Mouse (Mus musculus): ENCODE data around the gene Elf2. TPM values are rescaled to one million over a fixed set of nuclear protein-coding genes. Genes with fewer than 3 reads are reported as not detected.
A peak's percentile ranks its signal among the peaks of the same experiment; 100 is the strongest.

Elf2 gene
- polyA plus RNA-seq, 2 experiments: 59.3 to 61.4 TPM

GRCm38 (mm10) chr3:51248600-51248999 lies 91.9 kb downstream of the Elf2 start:
- no peaks in the 10 kb centered on the region for H3K9me3 ChIP-seq (ENCODE audit: control insufficient read depth, low read length)
- H3K27ac ChIP-seq (replicated peaks; ENCODE audit: low read depth, low read length): no peak overlapping the region
- no peak overlapping the region for H3K4me3 ChIP-seq (replicated peaks; ENCODE audit: low read length)
- no peak overlapping the region for H3K9ac ChIP-seq (ENCODE audit: low read depth, low read length, severe bottlenecking)
- DNase-seq (ENCODE audit: low spot score) (no peak), ATAC-seq (ENCODE audit: low FRiP score, low read depth) (no peak)
- peaks cover 43% of the 10 kb centered on the region for H3K36me3 ChIP-seq (ENCODE audit: control insufficient read depth, insufficient read depth, low read length)
- WGBS: 92% methylated on average over 6 of the region's 6 CpGs
- no peak for TF ChIP-seq POLR2A (IDR thresholded peaks at IDR 0.05; ENCODE audit: borderline replicate concordance, extremely low read depth, insufficient read depth, insufficient read length)
- H3K27me3 ChIP-seq (ENCODE audit: control insufficient read depth, insufficient read depth, low read length): no peaks in the 10 kb centered on the region
- H3K4me1 ChIP-seq (ENCODE audit: control insufficient read depth, insufficient read depth, low read length): no peaks in the 10 kb centered on the region
- no peak overlapping the region for H3K4me2 ChIP-seq (replicated peaks; ENCODE audit: low read depth, low read length, severe bottlenecking)

GRCm38 (mm10) chr3:51247704-51248103 lies 92.8 kb downstream of the Elf2 start:
- peak; percentile 74; the same call in 1 of the 2 replicates for ATAC-seq (ENCODE audit: low FRiP score, low read depth)
- WGBS: 57% methylated on average over 16 of the region's 16 CpGs
- H3K36me3 ChIP-seq (ENCODE audit: control insufficient read depth, insufficient read depth, low read length): peaks cover 34% of the 10 kb centered on the region

GRCm38 (mm10) chr3:51239541-51239940 lies 100.9 kb downstream of the Elf2 start:
- H3K27ac ChIP-seq (replicated peaks; ENCODE audit: low read depth, low read length): no peak overlapping the region
- no peak for ATAC-seq (ENCODE audit: low FRiP score, low read depth)
- WGBS: 86% methylated on average over 3 of the region's 3 CpGs
- no peaks in the 10 kb centered on the region; the same call in 1 of the 2 replicates for H3K4me1 ChIP-seq (ENCODE audit: control insufficient read depth, insufficient read depth, low read length)
- no peaks in the 10 kb centered on the region for H3K27me3 ChIP-seq (ENCODE audit: control insufficient read depth, insufficient read depth, low read length)
- H3K9me3 ChIP-seq (ENCODE audit: control insufficient read depth, low read length): no peaks in the 10 kb centered on the region
- H3K4me3 ChIP-seq (replicated peaks; ENCODE audit: low read length): no peak overlapping the region
- no peak overlapping the region for H3K4me2 ChIP-seq (replicated peaks; ENCODE audit: low read depth, low read length, severe bottlenecking)
- DNase-seq (ENCODE audit: low spot score): no peak
- peaks cover 3% of the 10 kb centered on the region; the same call in 1 of the 2 replicates for H3K36me3 ChIP-seq (ENCODE audit: control insufficient read depth, insufficient read depth, low read length)
- no peak for TF ChIP-seq POLR2A (IDR thresholded peaks at IDR 0.05; ENCODE audit: borderline replicate concordance, extremely low read depth, insufficient read depth, insufficient read length)
- no peak overlapping the region for H3K9ac ChIP-seq (ENCODE audit: low read depth, low read length, severe bottlenecking)

More at GRCm38 (mm10) chr3:51247704-51248103, 92.8 kb downstream of the Elf2 start:
- H3K4me2 ChIP-seq (replicated peaks; ENCODE audit: low read depth, low read length, severe bottlenecking): no peak overlapping the region
- no peak for TF ChIP-seq POLR2A (IDR thresholded peaks at IDR 0.05; ENCODE audit: borderline replicate concordance, extremely low read depth, insufficient read depth, insufficient read length)
- no peaks in the 10 kb centered on the region for H3K9me3 ChIP-seq (ENCODE audit: control insufficient read depth, low read length)
- H3K9ac ChIP-seq (ENCODE audit: low read depth, low read length, severe bottlenecking): no peak overlapping the region
- no peaks in the 10 kb centered on the region for H3K27me3 ChIP-seq (ENCODE audit: control insufficient read depth, insufficient read depth, low read length)
- H3K27ac ChIP-seq (replicated peaks; ENCODE audit: low read depth, low read length): no peak overlapping the region
- no peak overlapping the region for H3K4me3 ChIP-seq (replicated peaks; ENCODE audit: low read length)
- no peaks in the 10 kb centered on the region for H3K4me1 ChIP-seq (ENCODE audit: control insufficient read depth, insufficient read depth, low read length)
- DNase-seq (ENCODE audit: low spot score): peak; percentile 63

GRCm38 (mm10) chr3:51238515-51238914 lies 101.9 kb downstream of the Elf2 start:
- H3K27me3 ChIP-seq (ENCODE audit: control insufficient read depth, insufficient read depth, low read length): no peaks in the 10 kb centered on the region
- no peak overlapping the region for H3K4me3 ChIP-seq (replicated peaks; ENCODE audit: low read length)
- no peak for DNase-seq (ENCODE audit: low spot score)
- no peaks in the 10 kb centered on the region; the same call in 1 of the 2 replicates for H3K4me1 ChIP-seq (ENCODE audit: control insufficient read depth, insufficient read depth, low read length)
- H3K27ac ChIP-seq (replicated peaks; ENCODE audit: low read depth, low read length): no peak overlapping the region
- ATAC-seq (ENCODE audit: low FRiP score, low read depth): no peak
- TF ChIP-seq POLR2A (IDR thresholded peaks at IDR 0.05; ENCODE audit: borderline replicate concordance, extremely low read depth, insufficient read depth, insufficient read length): no peak
- no peaks in the 10 kb centered on the region for H3K9me3 ChIP-seq (ENCODE audit: control insufficient read depth, low read length)
- 84% methylated on average over 7 of the region's 7 CpGs for WGBS
- H3K36me3 ChIP-seq (ENCODE audit: control insufficient read depth, insufficient read depth, low read length): peaks cover 3% of the 10 kb centered on the region; the same call in 1 of the 2 replicates
- H3K9ac ChIP-seq (ENCODE audit: low read depth, low read length, severe bottlenecking): no peak overlapping the region
- H3K4me2 ChIP-seq (replicated peaks; ENCODE audit: low read depth, low read length, severe bottlenecking): no peak overlapping the region

- no peak overlapping the region for H3K4me2 ChIP-seq (replicated peaks; ENCODE audit: low read depth, low read length, severe bottlenecking)
- 76% methylated on average over 5 of the region's 5 CpGs for WGBS
Observed at GRCm38 (mm10) chr3:51234752-51235055, 105.8 kb downstream of the Elf2 start.

More at GRCm38 (mm10) chr3:51234752-51235055, 105.8 kb downstream of the Elf2 start:
- H3K36me3 ChIP-seq (ENCODE audit: control insufficient read depth, insufficient read depth, low read length): peaks cover 3% of the 10 kb centered on the region; the same call in 1 of the 2 replicates
- H3K9me3 ChIP-seq (ENCODE audit: control insufficient read depth, low read length): no peaks in the 10 kb centered on the region
- no peak overlapping the region for H3K27ac ChIP-seq (replicated peaks; ENCODE audit: low read depth, low read length)
- H3K4me1 ChIP-seq (ENCODE audit: control insufficient read depth, insufficient read depth, low read length): no peaks in the 10 kb centered on the region; the same call in 1 of the 2 replicates
- H3K27me3 ChIP-seq (ENCODE audit: control insufficient read depth, insufficient read depth, low read length): no peaks in the 10 kb centered on the region
- H3K9ac ChIP-seq (ENCODE audit: low read depth, low read length, severe bottlenecking): no peak overlapping the region
- no peak for DNase-seq (ENCODE audit: low spot score)
- 0 out of 2 replicates have a peak, but pooled peaks have one; percentile 1 for ATAC-seq (ENCODE audit: low FRiP score, low read depth)
- H3K4me3 ChIP-seq (replicated peaks; ENCODE audit: low read length): no peak overlapping the region
- no peak for TF ChIP-seq POLR2A (IDR thresholded peaks at IDR 0.05; ENCODE audit: borderline replicate concordance, extremely low read depth, insufficient read depth, insufficient read length)

Measured in limb, embryonic 14.5 days (tissue).